Mouse (Mus musculus): ENCODE results near the gene Tmem160.

Gene Tmem160

DNA sequence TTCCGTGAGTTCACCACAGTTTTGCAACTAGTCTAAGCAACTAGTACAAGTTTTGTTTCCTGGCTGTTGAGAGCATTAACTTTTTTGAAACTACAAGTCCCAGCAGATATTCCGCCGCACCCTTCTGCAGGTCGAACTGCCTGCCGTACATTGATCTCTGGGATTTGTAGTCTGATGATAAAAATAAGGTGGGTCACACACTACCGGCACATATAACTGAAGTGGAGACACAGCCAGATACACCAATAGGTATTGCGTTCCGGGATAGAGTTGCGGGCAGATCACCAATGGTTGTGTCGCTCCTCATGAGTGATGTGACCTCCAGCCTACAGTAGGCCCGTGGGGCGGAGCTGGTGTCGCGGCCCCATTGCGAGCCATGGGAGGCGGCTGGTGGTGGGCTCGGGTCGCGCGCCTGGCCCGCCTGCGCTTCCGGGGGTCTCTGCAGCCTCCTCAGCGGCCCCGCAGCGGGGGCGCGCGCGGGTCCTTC is at the start of gene Tmem160:
Tmem160 (plus strand) TSS at position 193 of the 487 bp plus-strand sequence.
- DNase-seq (ENCODE audit: low spot score) = peak; percentile 69

GRCm38 (mm10) chr7:16402968-16403948 is 49.3 kb upstream of the Tmem160 start:
- DNase-seq (ENCODE audit: low spot score) = peak; percentile 33

- DNase-seq (ENCODE audit: low spot score) = no peak
Observed at GRCm38 (mm10) chr7:16404315-16405072, 48.1 kb upstream of the Tmem160 start.

DNA sequence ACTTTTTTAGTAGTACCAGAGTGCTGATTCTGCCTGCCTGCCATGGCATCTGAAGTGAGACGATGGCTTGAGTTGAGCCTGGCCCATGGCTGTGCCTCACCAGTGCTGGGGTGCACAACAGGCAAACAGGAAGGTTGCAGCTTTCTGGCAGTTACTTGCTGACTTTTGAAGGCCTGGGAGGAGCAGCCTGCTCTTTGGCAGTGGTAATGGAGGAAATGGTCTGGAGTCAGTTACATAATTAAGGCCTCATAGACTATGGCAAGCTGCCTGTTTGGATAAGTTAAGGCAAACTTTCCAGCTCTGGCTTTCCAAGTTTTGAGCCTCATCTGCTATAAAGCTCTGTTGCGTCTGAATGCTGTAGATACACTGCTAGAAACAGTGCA is 47.5 kb upstream of the Tmem160 start:
- peak; percentile 20 for DNase-seq (ENCODE audit: low spot score)

GRCm38 (mm10) chr7:16405516-16406351 is 46.8 kb upstream of the Tmem160 start:
- peak; percentile 57 for DNase-seq (ENCODE audit: low spot score)

- no peak for DNase-seq (ENCODE audit: low spot score)
Observed at GRCm38 (mm10) chr7:16406978-16407377, 45.6 kb upstream of the Tmem160 start.

DNA sequence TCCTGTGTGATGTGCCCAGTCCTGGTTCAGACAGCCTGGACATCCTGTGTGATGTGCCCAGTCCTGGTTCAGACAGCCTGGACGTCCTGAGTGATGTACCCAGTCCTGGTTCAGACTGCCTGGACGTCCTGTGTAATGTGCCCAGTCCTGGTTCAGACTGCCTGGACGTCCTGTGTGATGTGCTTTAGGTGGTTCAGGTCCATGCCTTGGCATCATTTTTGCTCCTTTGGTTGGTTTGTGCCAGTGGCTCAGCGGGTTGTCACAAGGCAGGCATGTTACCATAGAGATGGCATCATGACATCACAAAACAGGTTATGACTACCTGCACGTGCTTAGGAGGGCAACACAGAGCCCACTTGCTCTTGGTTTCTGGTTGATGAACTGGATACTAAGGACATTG is 41.5 kb upstream of the Tmem160 start:
- no peak for DNase-seq (ENCODE audit: low spot score)

- DNase-seq (ENCODE audit: low spot score) = no peak
Observed at GRCm38 (mm10) chr7:16412220-16412896, 40.2 kb upstream of the Tmem160 start.

- no peak for DNase-seq (ENCODE audit: low spot score)
Observed at GRCm38 (mm10) chr7:16412930-16413329, 39.6 kb upstream of the Tmem160 start.

DNA sequence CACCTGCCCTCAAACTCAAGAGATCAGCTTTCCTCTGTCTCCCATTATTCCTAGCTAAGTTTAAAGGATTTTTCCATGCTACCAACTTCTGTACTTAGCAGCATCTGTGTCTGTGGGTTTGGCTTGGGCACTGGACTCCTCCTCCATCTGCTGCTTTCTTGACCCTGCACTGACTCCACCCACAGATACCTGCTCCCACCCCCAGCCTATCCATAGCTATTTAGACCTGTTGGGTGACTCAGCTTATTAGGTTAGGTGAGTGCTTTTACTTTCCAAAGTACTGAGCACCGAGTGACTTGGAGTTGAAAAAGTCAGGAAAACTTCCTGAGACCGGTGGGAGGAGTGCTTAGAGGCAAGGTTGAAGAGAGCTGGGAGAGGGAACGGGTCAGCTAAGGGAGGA is 37.2 kb upstream of the Tmem160 start:
- no peak for DNase-seq (ENCODE audit: low spot score)

GRCm38 (mm10) chr7:16417141-16417771 is 35.3 kb upstream of the Tmem160 start:
- DNase-seq (ENCODE audit: low spot score) = no peak

GRCm38 (mm10) chr7:16418713-16419112 is 33.9 kb upstream of the Tmem160 start:
- no peak for DNase-seq (ENCODE audit: low spot score)

- DNase-seq (ENCODE audit: low spot score) = no peak
Observed at GRCm38 (mm10) chr7:16420493-16421118, 32.0 kb upstream of the Tmem160 start.

DNA sequence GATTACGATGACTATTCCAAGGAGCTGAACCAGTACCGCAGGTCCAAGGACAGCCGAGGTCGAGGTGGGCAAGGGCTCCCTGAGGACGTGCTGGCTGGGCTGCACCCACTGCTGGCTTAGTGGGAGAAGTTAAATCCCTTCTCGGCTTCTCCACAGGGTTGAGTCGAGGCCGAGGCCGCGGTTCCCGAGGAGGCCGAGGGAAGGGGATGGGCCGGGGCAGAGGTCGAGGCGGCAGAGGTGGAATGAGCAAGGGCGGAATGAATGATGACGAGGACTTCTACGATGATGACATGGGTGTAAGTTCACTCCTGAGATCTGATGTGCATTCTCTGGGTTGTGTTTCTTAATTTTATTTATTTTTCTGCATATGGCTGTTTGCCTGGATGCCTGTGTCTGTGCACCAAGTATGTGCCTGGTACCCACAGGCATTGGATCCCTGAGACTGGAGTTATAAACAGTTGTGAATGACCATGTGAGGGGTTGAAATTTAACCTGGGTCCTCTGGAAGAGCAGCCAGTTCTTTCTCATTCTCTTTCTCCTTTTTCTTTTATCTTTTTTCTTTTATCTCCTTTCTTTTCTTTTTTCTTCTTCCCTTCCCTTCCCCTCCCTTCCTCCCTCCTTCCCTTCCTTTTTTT is 30.2 kb upstream of the Tmem160 start:
- no peak for DNase-seq (ENCODE audit: low spot score)

GRCm38 (mm10) chr7:16423731-16424130 is 28.8 kb upstream of the Tmem160 start:
- no peak for DNase-seq (ENCODE audit: low spot score)

- DNase-seq (ENCODE audit: low spot score) = no peak
Observed at GRCm38 (mm10) chr7:16425721-16426120, 26.9 kb upstream of the Tmem160 start.

GRCm38 (mm10) chr7:16426129-16426729 is 26.4 kb upstream of the Tmem160 start:
- DNase-seq (ENCODE audit: low spot score) = peak; percentile 67

GRCm38 (mm10) chr7:16433352-16433971 is 19.1 kb upstream of the Tmem160 start:
- DNase-seq (ENCODE audit: low spot score) = no peak

GRCm38 (mm10) chr7:16435088-16435487 is 17.5 kb upstream of the Tmem160 start:
- DNase-seq (ENCODE audit: low spot score) = no peak
